Mouse (Mus musculus): ENCODE results near the gene Slc39a3.
A peak's percentile ranks its signal among the peaks of the same experiment; 100 is the strongest.

Gene Slc39a3

DNA sequence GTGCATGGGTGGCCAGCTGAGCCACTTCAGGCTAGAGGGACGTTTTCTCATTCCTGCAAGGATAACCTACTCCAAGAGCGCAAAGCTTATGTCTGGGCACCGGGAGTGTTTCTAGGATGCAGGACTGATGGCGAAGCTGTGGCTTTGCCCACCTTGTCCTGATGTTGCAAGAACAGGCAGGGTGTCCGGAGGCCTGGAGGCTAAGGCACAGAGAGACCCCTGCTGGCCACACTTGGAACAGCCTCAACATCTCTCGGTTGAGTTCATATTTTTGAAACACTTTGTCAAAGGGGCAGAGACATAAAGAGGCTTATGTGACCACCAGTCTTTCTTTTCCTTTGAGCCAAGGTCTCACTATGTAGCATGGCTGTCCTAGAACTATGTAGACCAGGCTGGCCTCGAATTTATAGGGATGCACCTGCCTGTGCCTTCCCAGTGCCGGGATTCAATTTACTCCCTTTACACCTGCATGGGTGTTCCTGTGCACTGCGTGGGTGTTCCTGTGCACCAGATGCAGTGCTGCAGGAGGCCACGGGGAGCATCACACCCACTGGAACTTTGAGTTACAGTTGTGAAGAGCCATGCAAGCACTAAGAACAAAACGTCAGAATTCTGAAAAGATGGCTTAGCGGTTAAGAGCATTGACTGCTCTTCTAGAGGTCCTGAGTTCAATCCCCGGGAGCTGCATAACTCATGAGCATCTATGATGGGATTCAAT is 4.4 kb upstream of the Slc39a3 start:
- DNase-seq, result peak; percentile 59 to 84

DNA sequence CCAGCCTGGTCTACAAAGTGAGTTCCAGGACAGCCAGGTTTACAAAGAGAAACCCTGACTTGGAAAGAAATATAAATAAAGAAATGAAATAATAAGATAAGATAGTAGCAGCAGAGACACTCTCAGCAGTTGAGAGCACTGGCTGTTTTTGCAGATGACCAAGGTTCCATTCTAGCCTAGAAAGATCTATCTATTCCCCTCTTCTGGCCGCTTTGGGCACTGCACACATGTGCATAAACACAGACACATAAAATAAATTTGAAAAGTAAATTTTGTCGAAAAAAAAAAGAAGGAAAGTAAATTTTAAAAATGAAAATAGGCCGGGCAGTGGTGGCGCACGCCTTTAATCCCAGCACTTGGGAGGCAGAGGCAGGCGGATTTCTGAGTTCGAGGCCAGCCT is 975 bp downstream of the Slc39a3 start:
- DNase-seq, result peak in 1 of 2 experiments; percentile 61

DNA sequence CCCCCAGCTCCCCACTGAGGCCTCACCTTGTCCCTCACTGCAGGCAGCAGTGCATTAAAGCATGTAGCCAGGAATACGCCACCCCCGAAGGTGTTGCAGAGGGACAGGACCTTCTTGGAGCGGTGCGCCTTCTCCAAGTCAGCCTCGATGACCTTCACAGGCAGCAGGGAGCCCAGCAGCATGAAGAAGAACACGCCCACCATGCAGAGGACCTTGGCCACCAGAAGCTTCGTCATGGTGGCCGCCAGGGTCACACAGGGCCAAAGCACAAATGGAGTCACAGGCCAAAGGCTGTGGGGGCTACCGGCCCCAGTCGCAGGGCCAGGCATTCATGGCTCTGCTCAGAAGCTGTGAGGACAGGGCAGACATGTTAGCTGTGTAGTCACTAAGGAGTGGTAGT is 3.6 kb downstream of the Slc39a3 start:
- no peak for DNase-seq

- DNase-seq, result no peak
Observed at GRCm38 (mm10) chr10:81029031-81029430, 8.2 kb downstream of the Slc39a3 start.

DNA sequence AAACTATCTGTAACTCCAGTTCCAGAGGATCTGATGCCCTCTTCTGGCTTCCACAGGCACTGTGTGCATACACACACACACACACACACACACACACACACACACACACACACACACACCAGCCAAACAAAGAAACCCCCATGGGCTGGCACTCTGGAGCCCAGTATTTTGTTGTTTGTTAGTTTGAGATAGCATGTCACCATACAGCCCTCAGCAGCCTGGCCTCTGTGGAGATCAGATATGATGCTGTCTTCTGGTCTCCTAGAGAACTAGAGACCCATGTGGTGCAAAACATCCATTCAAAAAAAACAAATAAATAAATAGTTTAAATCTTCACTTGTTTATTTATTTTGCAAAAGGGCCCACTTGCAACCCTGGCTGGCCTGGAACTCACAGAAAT is 9.0 kb downstream of the Slc39a3 start:
- DNase-seq, result no peak

GRCm38 (mm10) chr10:81027331-81027730 is 9.9 kb downstream of the Slc39a3 start:
- DNase-seq, result no peak

DNA sequence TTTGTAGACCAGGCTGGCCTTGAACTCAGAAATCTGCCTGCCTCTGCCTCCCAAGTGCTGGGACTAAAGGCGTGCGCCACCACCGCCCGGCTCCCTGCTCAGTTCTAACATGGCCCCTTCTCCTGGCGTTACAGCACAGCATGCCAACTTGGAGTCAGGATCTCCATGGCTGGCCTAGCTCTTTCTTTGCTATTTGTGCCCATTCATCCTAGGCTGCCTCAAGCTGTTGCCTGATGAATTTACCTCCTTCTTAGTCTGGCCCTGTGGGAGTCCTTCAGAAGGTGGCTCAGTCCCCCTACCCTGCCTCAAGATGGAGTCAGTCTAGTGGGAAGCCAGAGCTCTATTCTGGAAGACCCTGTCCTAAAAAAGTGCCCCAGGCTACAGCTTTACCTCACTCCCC is 10.4 kb downstream of the Slc39a3 start:
- DNase-seq, result no peak

GRCm38 (mm10) chr10:81025639-81026275 is 11.5 kb downstream of the Slc39a3 start, which contains the start of gene Diras1:
TSS of gene Diras1 (minus strand) at chr10:81025662.
- DNase-seq, result no peak

- DNase-seq, result peak in 1 of 2 experiments; percentile 61
Observed at GRCm38 (mm10) chr10:81025047-81025621, 12.1 kb downstream of the Slc39a3 start.

GRCm38 (mm10) chr10:81024346-81024937 is 12.8 kb downstream of the Slc39a3 start:
- no peak for DNase-seq

GRCm38 (mm10) chr10:81022744-81023143 is 14.5 kb downstream of the Slc39a3 start:
- DNase-seq, result no peak

GRCm38 (mm10) chr10:81021547-81022110 is 15.6 kb downstream of the Slc39a3 start:
- no peak for DNase-seq

DNA sequence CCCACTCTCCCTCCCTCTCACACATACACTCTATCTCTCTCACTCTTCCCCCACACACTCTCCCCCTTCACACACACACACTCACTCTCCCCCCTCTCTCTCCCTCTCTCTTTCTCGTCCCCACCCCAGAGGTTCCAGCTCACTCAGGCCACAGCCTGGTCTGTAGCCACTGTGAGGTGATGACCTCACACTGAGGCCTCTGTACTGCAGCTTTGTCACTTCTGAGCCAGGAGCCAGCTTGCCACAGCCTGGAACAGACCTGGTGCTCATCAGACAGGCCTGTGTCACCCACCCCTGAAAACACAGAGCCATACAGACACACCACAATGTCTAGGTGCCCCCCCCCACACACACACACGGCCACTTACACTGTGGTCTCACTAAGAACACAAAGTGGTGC is 17.0 kb downstream of the Slc39a3 start:
- no peak for DNase-seq

DNA sequence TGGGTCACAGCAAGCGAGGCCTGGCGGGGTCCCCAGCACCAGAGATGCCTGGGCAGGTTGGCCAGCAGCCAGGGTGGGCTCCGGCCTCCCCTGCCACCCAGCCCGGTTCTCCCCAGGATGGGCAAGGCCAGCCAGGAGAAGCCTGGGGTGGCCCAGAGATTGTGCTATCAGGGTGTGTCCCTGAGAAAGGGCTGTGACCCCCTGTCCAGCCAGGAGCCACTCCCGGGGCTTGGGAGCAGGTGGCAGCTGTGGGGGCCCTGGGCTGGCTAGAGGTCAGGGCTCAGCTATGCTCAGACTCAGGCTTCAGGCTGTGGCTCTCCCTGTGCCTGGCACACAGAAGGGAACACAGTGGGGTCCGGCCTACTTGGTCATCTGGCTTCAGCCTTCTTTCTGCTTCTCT is 17.5 kb downstream of the Slc39a3 start:
- DNase-seq, result no peak

DNA sequence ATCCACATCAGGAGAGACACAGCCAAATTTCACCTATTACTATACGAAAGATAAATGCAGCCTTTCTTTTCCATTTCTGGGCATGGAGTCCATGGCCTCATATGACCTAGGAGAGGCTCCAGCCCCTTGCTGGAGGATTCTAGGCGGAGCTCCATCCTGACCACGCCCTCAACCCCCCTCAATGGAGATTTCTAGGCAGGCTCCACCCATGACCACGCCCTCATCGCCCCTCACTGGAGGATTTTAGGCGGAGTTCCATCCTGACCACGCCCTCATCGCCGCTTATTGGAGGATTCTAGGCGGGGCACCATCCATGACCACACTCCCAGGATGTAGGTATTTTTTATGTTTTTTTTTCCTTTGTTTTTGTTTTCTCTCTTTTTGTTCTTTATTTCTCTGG is 18.9 kb downstream of the Slc39a3 start:
- DNase-seq, result peak in 1 of 2 experiments; percentile 52

DNA sequence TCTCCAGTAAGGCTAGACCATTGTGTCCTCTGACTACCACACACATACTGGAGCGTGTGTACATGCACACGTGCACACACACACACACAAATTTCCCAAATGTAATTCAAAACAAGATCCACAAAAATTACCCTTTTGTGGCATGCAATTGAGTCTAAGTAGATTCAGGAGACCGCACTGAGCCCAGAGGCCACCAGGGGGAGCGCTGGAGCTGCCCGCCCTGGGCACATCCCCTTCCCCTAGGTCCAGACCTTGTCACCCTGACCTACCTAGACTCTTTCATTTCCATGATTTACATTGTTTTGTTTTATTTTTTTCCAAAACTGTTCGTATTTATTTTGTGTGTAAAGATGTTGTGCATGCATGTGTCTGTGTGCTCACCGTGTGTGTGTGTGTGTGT is 20.6 kb downstream of the Slc39a3 start:
- DNase-seq, result peak; percentile 55 to 88

DNA sequence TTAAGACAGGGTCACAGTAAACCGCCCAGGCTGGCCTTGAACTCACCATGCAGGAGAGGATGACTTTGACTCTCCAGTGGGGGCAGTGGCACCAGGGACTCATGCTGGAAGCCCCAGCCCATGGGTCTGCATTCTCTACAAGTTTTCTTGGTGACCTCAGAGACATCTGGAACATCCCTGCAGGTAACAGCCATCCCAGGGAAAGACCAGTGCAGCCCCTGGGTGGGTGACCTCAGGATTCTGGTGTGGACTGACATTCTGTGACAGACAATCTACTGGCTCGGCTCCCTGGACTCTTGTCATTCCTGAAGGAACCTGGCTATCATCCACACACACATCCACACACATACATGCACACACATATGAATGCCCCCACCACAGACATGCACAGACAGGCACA is 21.6 kb downstream of the Slc39a3 start:
- no peak for DNase-seq

- DNase-seq, result peak; percentile 94 to 95
Observed at GRCm38 (mm10) chr10:81014393-81015384, 22.5 kb downstream of the Slc39a3 start, which contains the start of gene Gng7. TSS of gene Gng7 (minus strand) at chr10:81014945.

- DNase-seq, result peak in 1 of 2 experiments; percentile 57
Observed at GRCm38 (mm10) chr10:81010851-81011250, 26.4 kb downstream of the Slc39a3 start.

GRCm38 (mm10) chr10:81007240-81007639 is 30.0 kb downstream of the Slc39a3 start:
- DNase-seq, result peak in 1 of 2 experiments; percentile 57

DNA sequence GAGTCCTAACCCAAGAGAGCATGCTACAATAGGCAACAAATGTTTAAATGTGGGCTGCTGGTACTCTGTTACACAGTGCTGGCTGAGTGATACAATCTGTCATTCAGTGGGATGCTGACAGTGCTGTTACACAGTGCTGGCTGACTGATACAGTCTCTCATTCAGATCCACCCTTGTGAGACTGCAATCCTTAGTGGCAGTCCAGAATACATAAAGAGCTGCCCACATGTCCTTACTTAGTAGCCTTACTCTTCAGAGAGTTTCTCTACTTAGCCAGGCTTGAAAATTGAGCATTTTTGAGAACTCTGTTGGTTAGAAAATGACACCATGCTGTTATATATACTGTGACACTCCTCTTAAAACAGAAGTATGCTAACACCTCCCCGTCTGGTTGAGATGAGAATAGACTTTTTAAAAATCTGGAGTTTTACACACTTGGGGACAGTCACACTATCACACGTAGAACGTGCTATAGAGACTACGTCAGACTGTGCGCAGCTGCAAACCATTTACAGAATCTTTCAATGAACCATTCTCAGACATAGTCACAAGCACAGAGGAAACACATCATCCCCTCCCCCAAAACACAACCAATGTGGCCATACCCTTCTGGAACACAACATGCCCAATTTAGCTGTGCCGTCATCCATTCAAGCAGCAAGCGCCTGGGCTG is 31.1 kb downstream of the Slc39a3 start:
- DNase-seq, result no peak
